Mouse (Mus musculus) MEL (cell line): ENCODE results near the gene Ccnc. TPM values are rescaled to one million over a fixed set of nuclear protein-coding genes. Genes with fewer than 3 reads are reported as not detected.

Experiments used
- DNase-seq: peaks from one replicate; pipeline ENCODE4 v3.0.0; 2011; ENCODE audit warnings: low read depth, low spot score
- H3K27ac ChIP-seq: 2 replicates; pipeline ENCODE4 v1.5.1; 2012; ENCODE audit warnings: low read depth, mild to moderate bottlenecking, control low read depth, low read length, moderate library complexity; ENCODE audit not compliant: control insufficient read depth
- H3K27me3 ChIP-seq, 2 experiments: fragments of 150-350 bp in 1 of 2; sonication (generic) in 1 of 2; 2 replicates each; pipeline ENCODE4 v1.6.1; 2012; ENCODE audit warnings: low read length in 2 of 2, mild to moderate bottlenecking in 2 of 2, improper control_type of control experiment in 1 of 2, moderate library complexity in 1 of 2; ENCODE audit not compliant: insufficient read depth in 2 of 2, control insufficient read depth in 1 of 2
- H3K36me3 ChIP-seq, 2 experiments: 2 replicates each; pipeline ENCODE4 v1.6.1; 2012 to 2014; ENCODE audit warnings: low read length in 2 of 2, improper control_type of control experiment in 1 of 2, inconsistent platforms in 1 of 2, mild to moderate bottlenecking in 1 of 2; ENCODE audit not compliant: insufficient read depth in 2 of 2, control insufficient read depth in 1 of 2
- H3K4me1 ChIP-seq, 2 experiments: fragments of 150-350 bp in 1 of 2; sonication (generic) in 1 of 2; 2 replicates each; pipeline ENCODE4 v1.6.1; 2012; ENCODE audit warnings: low read length in 2 of 2, improper control_type of control experiment in 1 of 2, mild to moderate bottlenecking in 1 of 2; ENCODE audit not compliant: insufficient read depth in 2 of 2, control insufficient read depth in 1 of 2
- H3K4me3 ChIP-seq, 2 experiments: fragments of 150-350 bp in 1 of 2; sonication (generic) in 1 of 2; 2 replicates each; pipeline ENCODE4 v1.5.1; 2012; ENCODE audit warnings: low read depth in 2 of 2, low read length in 2 of 2, mild to moderate bottlenecking in 2 of 2, moderate library complexity in 2 of 2, control low read depth in 1 of 2, improper control_type of control experiment in 1 of 2; ENCODE audit not compliant: control insufficient read depth in 1 of 2, insufficient read depth in 1 of 2
- H3K79me2 ChIP-seq: 2 replicates; pipeline ENCODE4 v1.6.1; 2012; ENCODE audit warnings: mild to moderate bottlenecking, low read length, moderate library complexity; ENCODE audit not compliant: control insufficient read depth, poor library complexity, insufficient read depth
- H3K9ac ChIP-seq: 2 replicates; pipeline ENCODE4 v1.6.1; 2012; ENCODE audit warnings: low read depth, mild to moderate bottlenecking, control low read depth, low read length, moderate library complexity; ENCODE audit not compliant: control insufficient read depth, poor library complexity, severe bottlenecking
- H3K9me3 ChIP-seq: fragments of 150-350 bp; sonication (generic); replicated peaks from 2 replicates; pipeline ENCODE4 v1.6.1; 2012; ENCODE audit warnings: mild to moderate bottlenecking, low read length, improper control_type of control experiment, moderate library complexity; ENCODE audit not compliant: insufficient read depth
- CHD2 ChIP-seq: IDR thresholded peaks from 2 replicates; pipeline ENCODE4 v1.6.1; 2011; ENCODE audit warnings: low read length, improper control_type of control experiment
- CTCF ChIP-seq, 3 experiments: IDR thresholded peaks in 2 of 3; conservative IDR thresholded peaks in 1 of 3; 2 replicates each; pipeline ENCODE4 v1.5.1; 2011 to 2012; ENCODE audit warnings: low read length in 3 of 3, low read depth in 2 of 3, mild to moderate bottlenecking in 2 of 3, improper control_type of control experiment in 1 of 3, inconsistent platforms in 1 of 3, mixed read lengths in 1 of 3, moderate library complexity in 1 of 3; ENCODE audit not compliant: control insufficient read depth in 1 of 3, insufficient read depth in 1 of 3, poor library complexity in 1 of 3, severe bottlenecking in 1 of 3
- GATA1 ChIP-seq: IDR thresholded peaks from 2 replicates; pipeline ENCODE4 v1.6.1; 2011; ENCODE audit warnings: low read depth, low read length, improper control_type of control experiment
- MAFK ChIP-seq: IDR thresholded peaks from 2 replicates; pipeline ENCODE4 v1.6.1; 2011; ENCODE audit warnings: low read depth, mild to moderate bottlenecking, low read length, improper control_type of control experiment, borderline replicate concordance
- MAX ChIP-seq: IDR thresholded peaks from 2 replicates; pipeline ENCODE4 v1.6.1; 2011; ENCODE audit warnings: low read length, improper control_type of control experiment
- MXI1 ChIP-seq: IDR thresholded peaks from 2 replicates; pipeline ENCODE4 v1.6.1; 2011; ENCODE audit warnings: mild to moderate bottlenecking, low read depth, low read length, improper control_type of control experiment
- NELFE ChIP-seq: IDR thresholded peaks from 2 replicates; pipeline ENCODE4 v1.6.1; 2011; ENCODE audit warnings: low read depth, low read length, improper control_type of control experiment
- RAD21 ChIP-seq: IDR thresholded peaks from 2 replicates; pipeline ENCODE4 v1.6.1; 2011; ENCODE audit warnings: mild to moderate bottlenecking, low read depth, low read length, improper control_type of control experiment
- SIN3A ChIP-seq: IDR thresholded peaks from 2 replicates; pipeline ENCODE4 v1.6.1; 2012; ENCODE audit warnings: low read length, improper control_type of control experiment, inconsistent platforms
- TAL1 ChIP-seq: IDR thresholded peaks from 2 replicates; pipeline ENCODE4 v1.6.1; 2012; ENCODE audit warnings: mild to moderate bottlenecking, inconsistent platforms, low read length, moderate library complexity, mixed read lengths
- TCF12 ChIP-seq: IDR thresholded peaks from 2 replicates; pipeline ENCODE4 v1.6.1; 2014; ENCODE audit warnings: low read depth, mild to moderate bottlenecking, inconsistent platforms, low read length, improper control_type of control experiment, moderate library complexity
- UBTF ChIP-seq: IDR thresholded peaks from 2 replicates; pipeline ENCODE4 v1.6.1; 2012; ENCODE audit warnings: low read depth, mild to moderate bottlenecking, inconsistent platforms, low read length, improper control_type of control experiment, moderate library complexity, borderline replicate concordance; ENCODE audit not compliant: insufficient read depth
- ZMIZ1 ChIP-seq: IDR thresholded peaks from 2 replicates; pipeline ENCODE4 v1.6.1; 2012; ENCODE audit warnings: low read depth, mild to moderate bottlenecking, inconsistent platforms, low read length, improper control_type of control experiment, moderate library complexity
- polyA plus RNA-seq, 2 experiments: library from polyadenylated mRNA; stranded (reverse) in 1 of 2; unstranded in 1 of 2; fragments of >175 nt in 1 of 2; fragments of >200 nt in 1 of 2; gene quantifications; 2 replicates each; pipeline versions ENCODE4 v1.2.1 to v1.2.4; 2012; ENCODE audit warnings: low replicate concordance in 2 of 2, low read depth in 1 of 2; ENCODE audit not compliant: insufficient read length in 2 of 2, insufficient read depth in 1 of 2, missing spikeins in 1 of 2
- total RNA-seq: library from RNA; depleted of rRNA; stranded (reverse); fragments of 300-350 nt; gene quantifications from 2 replicates; pipeline ENCODE4 v1.2.3, GENCODE M21; 2012

Ccnc gene
- total and polyA plus RNA-seq, 3 experiments, result 14.7 to 196 (median 16.0) TPM

DNA sequence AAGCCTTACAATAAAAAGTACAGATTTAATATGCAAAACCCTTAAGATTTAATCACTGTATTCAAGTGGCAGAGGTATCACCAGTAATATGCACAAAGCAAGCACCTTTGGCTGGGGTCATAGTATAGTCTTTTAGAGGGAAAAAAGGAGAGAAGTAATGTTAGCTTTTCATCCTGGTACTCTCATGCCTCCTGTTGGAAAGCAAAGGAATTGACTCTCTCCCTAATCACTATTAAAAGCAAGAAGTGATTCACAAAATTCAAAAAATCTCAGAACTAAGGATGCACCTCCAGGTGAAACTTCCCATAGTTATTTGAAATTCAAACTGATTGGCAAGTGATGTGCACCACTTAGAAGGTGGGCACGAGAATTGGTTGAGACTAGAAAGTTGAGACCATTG lies 22.5 kb upstream of the Ccnc start:
- H3K79me2 ChIP-seq, result no peaks in the 10 kb centered on the region
- H3K4me1 ChIP-seq, result no peaks in the 10 kb centered on the region
- TF ChIP-seq CHD2 (no peak), CTCF (IDR thresholded peaks at IDR 0.05 in 2 of 3, conservative IDR thresholded peaks at IDR 0.05 in 1 of 3; ENCODE audit: control insufficient read depth in 1 of 3, insufficient read depth in 1 of 3, low read depth in 2 of 3, low read length in 3 of 3, poor library complexity in 1 of 3, severe bottlenecking in 1 of 3) (peak in 1 of 3 experiments; percentile 14; a peak in 2 of 6 replicates), RAD21 (peak; percentile 13)
- no peak for DNase-seq
- no peaks in the 10 kb centered on the region for H3K9me3 ChIP-seq
- no peak overlapping the region for H3K27ac ChIP-seq
- no peaks in the 10 kb centered on the region for H3K27me3 ChIP-seq
- H3K4me3 ChIP-seq, result no peak overlapping the region
- no peak overlapping the region for H3K9ac ChIP-seq
- no peaks in the 10 kb centered on the region for H3K36me3 ChIP-seq

DNA sequence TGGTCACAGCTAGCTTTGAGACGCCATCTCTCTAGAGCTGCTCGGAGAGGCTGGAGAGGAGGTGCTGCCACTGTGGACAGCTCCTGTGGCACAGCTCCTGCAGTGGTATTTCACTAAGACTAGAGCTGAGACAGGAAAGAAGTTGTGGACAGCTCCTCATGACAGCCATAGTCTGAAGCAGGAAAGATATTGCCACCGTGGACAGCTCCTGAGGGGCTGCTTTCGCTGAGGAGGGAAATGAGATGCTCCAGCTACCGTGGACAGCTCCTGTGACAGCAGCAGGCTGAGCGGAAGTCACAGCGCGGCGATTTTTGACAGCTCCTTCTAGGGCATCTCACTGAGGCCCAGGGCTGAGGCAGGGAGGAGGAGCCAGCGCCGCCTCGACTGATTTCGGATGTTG lies 15.4 kb upstream of the Ccnc start:
- Histone ChIP-seq H3K9me3 (no peaks in the 10 kb centered on the region), H3K27me3 (peaks cover 0 to 3% of the 10 kb centered on the region in 2 experiments; a peak in 1 of 4 replicates), H3K79me2 (no peaks in the 10 kb centered on the region), H3K9ac (no peak overlapping the region), H3K27ac (no peak overlapping the region), H3K4me3 (no peak overlapping the region), H3K4me1 (no peaks in the 10 kb centered on the region), H3K36me3 (no peaks in the 10 kb centered on the region)
- peak; percentile 94 for DNase-seq
- peak; percentile 99 for TF ChIP-seq MXI1
- no peak for TF ChIP-seq MAFK
- TF ChIP-seq SIN3A, result peak; percentile 100
- TF ChIP-seq NELFE, result no peak
- TF ChIP-seq MAX, result peak; percentile 79

DNA sequence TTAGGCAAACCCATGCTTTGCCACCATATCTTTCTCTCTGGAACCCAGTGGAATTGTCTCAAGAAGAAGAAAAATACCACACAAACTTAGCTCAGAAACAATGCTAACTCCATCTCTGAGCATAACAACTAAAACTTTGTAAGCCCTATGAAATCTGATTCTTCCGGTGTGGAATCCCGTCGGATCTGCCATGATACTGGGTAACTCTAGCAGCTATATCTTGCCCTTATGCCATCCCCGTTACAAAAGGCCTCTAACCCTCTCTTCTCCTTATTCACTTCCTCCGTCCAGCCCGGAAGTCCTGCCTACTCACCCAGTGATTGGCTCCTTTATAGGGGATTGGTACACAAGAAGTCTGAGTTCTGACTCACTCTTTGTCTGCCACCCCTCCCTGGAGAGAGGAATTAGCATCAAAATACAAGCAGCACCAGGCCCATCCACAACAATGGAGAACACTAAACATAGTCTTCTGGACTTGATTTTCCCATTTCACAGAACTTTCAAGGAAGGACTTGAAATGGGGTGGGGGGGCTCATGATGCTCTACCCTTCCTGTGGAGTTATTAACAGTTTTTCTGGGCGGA lies 4.7 kb upstream of the Ccnc start:
- TF ChIP-seq ZMIZ1 (no peak), GATA1 (no peak), NELFE (no peak), UBTF (no peak), TAL1 (no peak), TCF12 (no peak)
- H3K4me3 ChIP-seq, result no peak overlapping the region
- peaks cover 2 to 8% of the 10 kb centered on the region in 2 experiments for H3K27me3 ChIP-seq
- no peaks in the 10 kb centered on the region for H3K9me3 ChIP-seq
- DNase-seq, result no peak
- H3K36me3 ChIP-seq, result peaks cover 0 to 3% of the 10 kb centered on the region in 2 experiments; a peak in 2 of 4 replicates
- peaks cover 3% of the 10 kb centered on the region for H3K79me2 ChIP-seq
- no peak overlapping the region for H3K27ac ChIP-seq
- H3K9ac ChIP-seq, result no peak overlapping the region
- no peaks in the 10 kb centered on the region for H3K4me1 ChIP-seq
